Mouse (Mus musculus) heart, postnatal 0 days (tissue): Measurements from ENCODE around the gene Traf5.

Experiments used
- CTCF ChIP-seq: IDR thresholded peaks from 2 replicates; pipeline ENCODE4 v1.5.1; 2016; ENCODE audit warnings: antibody characterized with exemption, control low read depth, low read depth
- EP300 ChIP-seq: IDR thresholded peaks from 2 replicates; pipeline ENCODE4 v1.6.1; 2016; ENCODE audit warnings: antibody characterized with exemption, low read depth

GRCm38 (mm10) chr1:192090689-192091567 is 1.4 kb downstream of the Traf5 start:
- TF ChIP-seq CTCF: no peak
- no peak for TF ChIP-seq EP300
